Mouse (Mus musculus): ENCODE data around the gene Olfr912. TPM values are rescaled to one million over a fixed set of nuclear protein-coding genes. Genes with fewer than 3 reads are reported as not detected.

Gene Olfr912
- total RNA-seq (2021): not detected
- long read RNA-seq, experiment 1: 0 reads
- long read RNA-seq, experiment 2: 0 reads

GRCm38 (mm10) chr9:38579878-38580277 lies at the start of gene Olfr912:
TSS of gene Olfr912 (plus strand) at chr9:38580178.
- DNase-seq (ENCODE audit: low spot score in 2 of 2): no peak

- DNase-seq (ENCODE audit: low spot score in 2 of 2): no peak
Observed at GRCm38 (mm10) chr9:38537549-38537948, 42.4 kb upstream of the Olfr912 start, which contains the start of gene Olfr910. TSS of gene Olfr910 (plus strand) at chr9:38537849.

GRCm38 (mm10) chr9:38591056-38591455 lies 11.1 kb downstream of the Olfr912 start:
- no peak for DNase-seq (ENCODE audit: low spot score in 2 of 2)

GRCm38 (mm10) chr9:38592459-38592858 lies 12.5 kb downstream of the Olfr912 start, which contains the start of gene Olfr913:
TSS of gene Olfr913 (plus strand) at chr9:38592759.
- no peak for DNase-seq (ENCODE audit: low spot score in 2 of 2)

GRCm38 (mm10) chr9:38604802-38605201 lies 24.8 kb downstream of the Olfr912 start, which contains the start of gene Olfr914:
TSS of gene Olfr914 (plus strand) at chr9:38605102.
- no peak for DNase-seq (ENCODE audit: low spot score in 2 of 2)

DNA sequence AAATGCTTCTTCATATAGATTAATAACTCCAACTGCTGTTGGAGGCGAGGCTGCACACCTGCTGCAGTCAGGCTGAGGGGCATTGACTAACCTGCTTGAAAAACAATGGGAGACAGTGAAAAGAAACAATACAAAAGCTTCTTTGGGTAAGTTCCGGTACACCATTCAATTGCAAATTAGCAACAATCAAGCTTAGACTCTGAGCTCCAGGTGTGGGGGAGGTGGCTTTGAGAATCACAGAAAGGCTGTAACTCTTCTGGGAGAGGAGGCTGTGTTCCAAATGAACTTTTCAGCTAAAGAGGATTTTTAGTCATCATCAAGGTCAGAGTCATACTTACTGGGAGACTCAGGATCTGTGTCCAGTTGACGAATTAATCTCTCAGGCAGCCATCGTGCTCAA lies 52.4 kb downstream of the Olfr912 start:
- DNase-seq (ENCODE audit: low spot score in 2 of 2): no peak

Other genes starting within 250 kb of the Olfr912 start
- not detected for gene Olfr898, start 231.8 kb upstream of the Olfr912 start, total RNA-seq (2021)
- gene Olfr250, start 213.3 kb upstream of the Olfr912 start, total RNA-seq (2021): not detected
- not detected for gene Olfr251, start 203.1 kb upstream of the Olfr912 start, total RNA-seq (2021)
- not detected for gene Olfr147, start 178.5 kb upstream of the Olfr912 start, total RNA-seq (2021)
- gene Olfr901, start 150.7 kb upstream of the Olfr912 start, total RNA-seq (2021): not detected
- not detected for gene Olfr902, start 132.5 kb upstream of the Olfr912 start, total RNA-seq (2021)
- not detected for gene Olfr904, start 117.0 kb upstream of the Olfr912 start, total RNA-seq (2021)
- under 1 TPM in 1 of 2 experiments, not detected in 1; 0.07 TPM for gene Olfr905, start 109.1 kb upstream of the Olfr912 start, total RNA-seq (2021)
- gene Olfr906, start 93.1 kb upstream of the Olfr912 start, total RNA-seq (2021): not detected
- gene Olfr907, start 84.4 kb upstream of the Olfr912 start, total RNA-seq (2021): not detected
- gene Olfr911-ps1, start 58.6 kb upstream of the Olfr912 start, total RNA-seq (2021): not detected
- not detected for gene Olfr910, start 42.3 kb upstream of the Olfr912 start, total RNA-seq (2021)
- gene Olfr913, start 12.6 kb downstream of the Olfr912 start, total RNA-seq (2021): not detected
- not detected for gene Olfr914, start 24.9 kb downstream of the Olfr912 start, total RNA-seq (2021)
- gene Olfr916, start 79.7 kb downstream of the Olfr912 start, total RNA-seq (2021): not detected
- not detected for gene Olfr917, start 85.7 kb downstream of the Olfr912 start, total RNA-seq (2021)
- not detected for gene Olfr918, start 94.4 kb downstream of the Olfr912 start, total RNA-seq (2021)
- not detected for gene Olfr919, start 123.5 kb downstream of the Olfr912 start, total RNA-seq (2021)
- 10 to 100 TPM; 39.5 to 40.3 TPM for gene Vwa5a, start 138.1 kb downstream of the Olfr912 start, total RNA-seq (2021)
- under 1 TPM; 0.05 to 0.29 TPM for gene Olfr920, start 172.1 kb downstream of the Olfr912 start, total RNA-seq (2021)
- gene Olfr921, start 192.9 kb downstream of the Olfr912 start, total RNA-seq (2021): not detected
- not detected for gene Olfr922, start 234.4 kb downstream of the Olfr912 start, total RNA-seq (2021)
- gene Olfr923, start 246.4 kb downstream of the Olfr912 start, total RNA-seq (2021): not detected

Data from gastrocnemius, postnatal 4 days (tissue).